Mouse (Mus musculus) limb, embryonic 14.5 days (tissue): ENCODE results near the gene Raver2. TPM values are rescaled to one million over a fixed set of nuclear protein-coding genes. Genes with fewer than 3 reads are reported as not detected.

Experiments
- ATAC-seq: fragments of 200-750 bp; cut with Nextera tagmentation; 2 replicates; pipeline ENCODE4 v1.8.0; 2017; ENCODE audit warnings: low read depth, moderate number of reproducible peaks, moderate TSS enrichment; ENCODE audit not compliant: low FRiP score
- DNase-seq: peaks from one replicate; pipeline ENCODE4 v3.0.0-alpha.2; 2015; ENCODE audit warnings: low spot score
- H3K27ac ChIP-seq: fragments of 300-500 bp; sonication (generic); replicated peaks from 2 replicates; pipeline ENCODE4 v1.5.1; 2014; ENCODE audit warnings: low read depth, mild to moderate bottlenecking, low read length, moderate library complexity, mixed read lengths
- H3K27me3 ChIP-seq: fragments of 300-500 bp; sonication (generic); 2 replicates; pipeline ENCODE4 v1.6.1; 2014; ENCODE audit warnings: low read length, mixed read lengths; ENCODE audit not compliant: control insufficient read depth, insufficient read depth
- H3K36me3 ChIP-seq: fragments of 300-500 bp; sonication (generic); 2 replicates; pipeline ENCODE4 v1.6.1; 2014; ENCODE audit warnings: mild to moderate bottlenecking, low read length, moderate library complexity, mixed read lengths; ENCODE audit not compliant: control insufficient read depth, insufficient read depth
- H3K4me1 ChIP-seq: fragments of 300-500 bp; sonication (generic); 2 replicates; pipeline ENCODE4 v1.6.1; 2014; ENCODE audit warnings: antibody characterized with exemption, low read length, mixed read lengths; ENCODE audit not compliant: control insufficient read depth, insufficient read depth
- H3K4me2 ChIP-seq: fragments of 300-500 bp; sonication (generic); replicated peaks from 2 replicates; pipeline ENCODE4 v1.6.1; 2014; ENCODE audit warnings: low read depth, mild to moderate bottlenecking, low read length, moderate library complexity; ENCODE audit not compliant: severe bottlenecking
- H3K4me3 ChIP-seq: fragments of 300-500 bp; sonication (generic); replicated peaks from 2 replicates; pipeline ENCODE4 v1.5.1; 2014; ENCODE audit warnings: low read length
- H3K9ac ChIP-seq: fragments of 300-500 bp; sonication (generic); 2 replicates; pipeline ENCODE4 v1.6.1; 2014; ENCODE audit warnings: mild to moderate bottlenecking, low read depth, low read length, moderate library complexity; ENCODE audit not compliant: severe bottlenecking
- H3K9me3 ChIP-seq: fragments of 300-500 bp; sonication (generic); 2 replicates; pipeline ENCODE4 v1.6.1; 2016; ENCODE audit warnings: low read length; ENCODE audit not compliant: control insufficient read depth
- POLR2A ChIP-seq: fragments of 200-500 bp; IDR thresholded peaks from 2 replicates; pipeline ENCODE4 v1.8.0; 2012; ENCODE audit warnings: inconsistent platforms, mild to moderate bottlenecking, moderate library complexity, borderline replicate concordance; ENCODE audit not compliant: insufficient read depth, insufficient read length; ENCODE audit errors: extremely low read depth
- WGBS: fragments of 180-500 bp; shearing (Covaris S2); extraction: QIAGEN DNeasy Blood & Tissue Kit; methylation state at CpG from one replicate; pipeline ENCODE4 v1.1.7; 2014; 5-methylcytosine and 5-hydroxymethylcytosine counted together
- polyA plus RNA-seq, 2 experiments: library from polyadenylated mRNA; depleted of rRNA in 1 of 2; stranded (reverse) in 1 of 2; unstranded in 1 of 2; fragments of >200 nt; fragmentation: Nextera tagmentation in 1 of 2; extraction: Ambion mirVana in 1 of 2; gene quantifications; 2 replicates each; pipeline versions ENCODE4 v1.2.1 to v1.2.3; 2012 to 2014

Raver2 gene
- polyA plus RNA-seq, 2 experiments = 16.5 to 23.8 TPM

GRCm38 (mm10) chr4:101062146-101062545 is 6.6 kb upstream of the Raver2 start:
- Histone ChIP-seq H3K9ac (no peak overlapping the region), H3K4me2 (no peak overlapping the region), H3K4me1 (no peaks in the 10 kb centered on the region), H3K27ac (no peak overlapping the region), H3K4me3 (no peak overlapping the region), H3K36me3 (no peaks in the 10 kb centered on the region), H3K27me3 (no peaks in the 10 kb centered on the region), H3K9me3 (no peaks in the 10 kb centered on the region)
- DNase-seq = no peak
- ATAC-seq = no peak
- WGBS = 66% methylated on average over 2 of the region's 2 CpGs
- no peak for TF ChIP-seq POLR2A

DNA sequence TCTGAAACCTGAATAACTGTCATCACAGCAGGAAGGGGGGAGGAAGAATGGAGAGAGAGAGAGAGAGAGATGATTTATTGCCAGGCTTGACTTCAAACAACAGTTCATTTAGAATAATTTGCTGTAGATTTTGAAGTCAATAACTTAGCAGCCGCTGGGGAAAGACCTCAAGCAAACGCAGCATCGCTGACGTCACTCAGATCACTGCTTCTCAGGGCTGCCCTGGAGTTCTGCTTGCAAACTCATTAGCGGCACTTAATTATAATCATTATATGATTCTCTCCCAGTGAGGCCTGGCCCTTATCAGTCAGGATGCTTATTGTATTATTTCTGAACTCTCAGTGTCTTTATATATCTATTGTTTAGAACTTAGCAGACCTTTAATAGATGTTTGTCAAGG is 2.4 kb upstream of the Raver2 start:
- no peaks in the 10 kb centered on the region for H3K27me3 ChIP-seq
- WGBS = 39% methylated on average over 5 of the region's 5 CpGs
- H3K27ac ChIP-seq = no peak overlapping the region
- no peak overlapping the region for H3K4me2 ChIP-seq
- H3K9ac ChIP-seq = no peak overlapping the region
- no peak for ATAC-seq
- H3K9me3 ChIP-seq = no peaks in the 10 kb centered on the region
- no peak for TF ChIP-seq POLR2A
- H3K4me3 ChIP-seq = no peak overlapping the region
- H3K36me3 ChIP-seq = no peaks in the 10 kb centered on the region
- no peak for DNase-seq
- 0 out of 2 replicates have a peak, but pooled peaks cover 5% of the 10 kb centered on the region for H3K4me1 ChIP-seq

- H3K4me2 ChIP-seq = peak overlapping the region; percentile 87
- H3K9ac ChIP-seq = peak overlapping the region; percentile 86
- H3K27me3 ChIP-seq = no peaks in the 10 kb centered on the region
- WGBS = 1% methylated on average over 48 of the region's 55 CpGs
- no peaks in the 10 kb centered on the region for H3K9me3 ChIP-seq
- peak overlapping the region; percentile 65 for H3K27ac ChIP-seq
- H3K4me3 ChIP-seq = peak overlapping the region; percentile 80
- no peaks in the 10 kb centered on the region for H3K36me3 ChIP-seq
- H3K4me1 ChIP-seq = 0 out of 2 replicates have a peak, but pooled peaks cover 5% of the 10 kb centered on the region
- DNase-seq (peak; percentile 33), ATAC-seq (peak; percentile 71)
- TF ChIP-seq POLR2A = 0 out of 2 replicates have a peak, but pooled peaks have one; percentile 21
Measured at GRCm38 (mm10) chr4:101069154-101069971, 580 bp downstream of the Raver2 start.

- Histone ChIP-seq H3K27me3 (no peaks in the 10 kb centered on the region), H3K9me3 (no peaks in the 10 kb centered on the region), H3K27ac (no peak overlapping the region), H3K4me1 (0 out of 2 replicates have a peak, but pooled peaks cover 5% of the 10 kb centered on the region), H3K4me2 (no peak overlapping the region), H3K9ac (no peak overlapping the region), H3K4me3 (no peak overlapping the region), H3K36me3 (no peaks in the 10 kb centered on the region)
- WGBS = 86% methylated on average over 4 of the region's 4 CpGs
- no peak for ATAC-seq
- no peak for TF ChIP-seq POLR2A
- DNase-seq = no peak
Measured at GRCm38 (mm10) chr4:101071570-101071969, 2.8 kb downstream of the Raver2 start.

- H3K9me3 ChIP-seq = no peaks in the 10 kb centered on the region
- ATAC-seq = no peak
- no peak for TF ChIP-seq POLR2A
- H3K36me3 ChIP-seq = no peaks in the 10 kb centered on the region
- WGBS = 46% methylated on average over 3 of the region's 3 CpGs
- no peak overlapping the region for H3K9ac ChIP-seq
- DNase-seq = no peak
- no peak overlapping the region for H3K4me2 ChIP-seq
- no peaks in the 10 kb centered on the region for H3K4me1 ChIP-seq
- no peaks in the 10 kb centered on the region for H3K27me3 ChIP-seq
- H3K4me3 ChIP-seq = no peak overlapping the region
- H3K27ac ChIP-seq = no peak overlapping the region
Measured at GRCm38 (mm10) chr4:101076425-101076824, 7.6 kb downstream of the Raver2 start.
